Mouse (Mus musculus): ENCODE measurements around the gene Rtf1. TPM values are rescaled to one million over a fixed set of nuclear protein-coding genes. Genes with fewer than 3 reads are reported as not detected.

Gene Rtf1
- polyA plus RNA-seq, 1 experiment from 2014 or later: 53.3 TPM

GRCm38 (mm10) chr2:119675831-119676230 lies 963 bp downstream of the Rtf1 start:
- no peak overlapping the region for H3K27ac ChIP-seq (ENCODE audit: low read length)
- ATAC-seq: no peak
- H3K4me3 ChIP-seq (ENCODE audit: low read depth, low read length): peak overlapping the region; percentile 100

GRCm38 (mm10) chr2:119683706-119684105 lies 8.8 kb downstream of the Rtf1 start:
- no peak overlapping the region for H3K9ac ChIP-seq (ENCODE audit: low read depth, low read length)
- no peaks in the 10 kb centered on the region for H3K4me1 ChIP-seq (ENCODE audit: control insufficient read depth, insufficient read depth, low read length)
- no peak overlapping the region for H3K4me2 ChIP-seq (ENCODE audit: low read length)
- WGBS: 92% methylated on average over 2 of the region's 2 CpGs
- no peak for ATAC-seq
- no peak overlapping the region for H3K27ac ChIP-seq (ENCODE audit: low read length)
- no peak overlapping the region for H3K4me3 ChIP-seq (ENCODE audit: low read depth, low read length)
- H3K27me3 ChIP-seq (ENCODE audit: control insufficient read depth, insufficient read depth, low read depth, low read length): no peaks in the 10 kb centered on the region
- H3K9me3 ChIP-seq (replicated peaks; ENCODE audit: control insufficient read depth, low read length, poor library complexity, severe bottlenecking): no peaks in the 10 kb centered on the region
- H3K36me3 ChIP-seq (ENCODE audit: control insufficient read depth, insufficient read depth, low read length): no peaks in the 10 kb centered on the region

More at GRCm38 (mm10) chr2:119675831-119676230, 963 bp downstream of the Rtf1 start:
- WGBS: 5% methylated on average over 5 of the region's 5 CpGs
- peak overlapping the region; percentile 94 for H3K4me2 ChIP-seq (ENCODE audit: low read length)
- peak overlapping the region; percentile 99 for H3K9ac ChIP-seq (ENCODE audit: low read depth, low read length)
- peaks cover 27% of the 10 kb centered on the region for H3K4me1 ChIP-seq (ENCODE audit: control insufficient read depth, insufficient read depth, low read length)
- no peaks in the 10 kb centered on the region for H3K9me3 ChIP-seq (replicated peaks; ENCODE audit: control insufficient read depth, low read length, poor library complexity, severe bottlenecking)
- H3K27me3 ChIP-seq (ENCODE audit: control insufficient read depth, insufficient read depth, low read depth, low read length): no peaks in the 10 kb centered on the region
- no peaks in the 10 kb centered on the region for H3K36me3 ChIP-seq (ENCODE audit: control insufficient read depth, insufficient read depth, low read length)

- Histone ChIP-seq H3K4me1 (ENCODE audit: control insufficient read depth, insufficient read depth, low read length) (no peaks in the 10 kb centered on the region), H3K27me3 (ENCODE audit: control insufficient read depth, insufficient read depth, low read depth, low read length) (no peaks in the 10 kb centered on the region), H3K27ac (ENCODE audit: low read length) (no peak overlapping the region), H3K9me3 (replicated peaks; ENCODE audit: control insufficient read depth, low read length, poor library complexity, severe bottlenecking) (no peaks in the 10 kb centered on the region), H3K36me3 (ENCODE audit: control insufficient read depth, insufficient read depth, low read length) (peaks cover 5% of the 10 kb centered on the region; the same call in 1 of the 2 replicates), H3K4me3 (ENCODE audit: low read depth, low read length) (no peak overlapping the region), H3K9ac (ENCODE audit: low read depth, low read length) (no peak overlapping the region), H3K4me2 (ENCODE audit: low read length) (no peak overlapping the region)
- ATAC-seq: no peak
- 83% methylated on average over 9 of the region's 9 CpGs for WGBS
Measured at GRCm38 (mm10) chr2:119692003-119692701, 17.3 kb downstream of the Rtf1 start.

- no peaks in the 10 kb centered on the region for H3K4me1 ChIP-seq (ENCODE audit: control insufficient read depth, insufficient read depth, low read length)
- H3K27me3 ChIP-seq (ENCODE audit: control insufficient read depth, insufficient read depth, low read depth, low read length): no peaks in the 10 kb centered on the region
- 90% methylated on average over 2 of the region's 2 CpGs for WGBS
Measured at GRCm38 (mm10) chr2:119694826-119695225, 20.0 kb downstream of the Rtf1 start.

GRCm38 (mm10) chr2:119696111-119696510 lies 21.2 kb downstream of the Rtf1 start:
- H3K27me3 ChIP-seq (ENCODE audit: control insufficient read depth, insufficient read depth, low read depth, low read length): no peaks in the 10 kb centered on the region
- peaks cover 5% of the 10 kb centered on the region; the same call in 1 of the 2 replicates for H3K36me3 ChIP-seq (ENCODE audit: control insufficient read depth, insufficient read depth, low read length)
- no peak overlapping the region for H3K4me2 ChIP-seq (ENCODE audit: low read length)
- H3K4me3 ChIP-seq (ENCODE audit: low read depth, low read length): no peak overlapping the region
- no peak overlapping the region for H3K27ac ChIP-seq (ENCODE audit: low read length)
- WGBS: 86% methylated on average over 1 of the region's 1 CpGs
- H3K9ac ChIP-seq (ENCODE audit: low read depth, low read length): no peak overlapping the region
- ATAC-seq: no peak
- no peaks in the 10 kb centered on the region for H3K9me3 ChIP-seq (replicated peaks; ENCODE audit: control insufficient read depth, low read length, poor library complexity, severe bottlenecking)
- H3K4me1 ChIP-seq (ENCODE audit: control insufficient read depth, insufficient read depth, low read length): no peaks in the 10 kb centered on the region

More at GRCm38 (mm10) chr2:119694826-119695225, 20.0 kb downstream of the Rtf1 start:
- Histone ChIP-seq H3K9me3 (replicated peaks; ENCODE audit: control insufficient read depth, low read length, poor library complexity, severe bottlenecking) (no peaks in the 10 kb centered on the region), H3K4me2 (ENCODE audit: low read length) (no peak overlapping the region), H3K9ac (ENCODE audit: low read depth, low read length) (no peak overlapping the region), H3K4me3 (ENCODE audit: low read depth, low read length) (no peak overlapping the region), H3K36me3 (ENCODE audit: control insufficient read depth, insufficient read depth, low read length) (peaks cover 5% of the 10 kb centered on the region; the same call in 1 of the 2 replicates), H3K27ac (ENCODE audit: low read length) (no peak overlapping the region)
- no peak for ATAC-seq

GRCm38 (mm10) chr2:119698472-119698871 lies 23.6 kb downstream of the Rtf1 start:
- H3K36me3 ChIP-seq (ENCODE audit: control insufficient read depth, insufficient read depth, low read length): peaks cover 5% of the 10 kb centered on the region; the same call in 1 of the 2 replicates
- ATAC-seq: no peak
- 91% methylated on average over 2 of the region's 2 CpGs for WGBS

GRCm38 (mm10) chr2:119699962-119700361 lies 25.1 kb downstream of the Rtf1 start:
- 95% methylated on average over 3 of the region's 3 CpGs for WGBS
- Histone ChIP-seq H3K4me2 (ENCODE audit: low read length) (no peak overlapping the region), H3K36me3 (ENCODE audit: control insufficient read depth, insufficient read depth, low read length) (no peaks in the 10 kb centered on the region), H3K9me3 (replicated peaks; ENCODE audit: control insufficient read depth, low read length, poor library complexity, severe bottlenecking) (no peaks in the 10 kb centered on the region), H3K27ac (ENCODE audit: low read length) (no peak overlapping the region), H3K9ac (ENCODE audit: low read depth, low read length) (no peak overlapping the region), H3K4me1 (ENCODE audit: control insufficient read depth, insufficient read depth, low read length) (no peaks in the 10 kb centered on the region), H3K27me3 (ENCODE audit: control insufficient read depth, insufficient read depth, low read depth, low read length) (no peaks in the 10 kb centered on the region), H3K4me3 (ENCODE audit: low read depth, low read length) (no peak overlapping the region)
- ATAC-seq: no peak

More at GRCm38 (mm10) chr2:119698472-119698871, 23.6 kb downstream of the Rtf1 start:
- Histone ChIP-seq H3K4me3 (ENCODE audit: low read depth, low read length) (no peak overlapping the region), H3K9me3 (replicated peaks; ENCODE audit: control insufficient read depth, low read length, poor library complexity, severe bottlenecking) (no peaks in the 10 kb centered on the region), H3K9ac (ENCODE audit: low read depth, low read length) (no peak overlapping the region), H3K27ac (ENCODE audit: low read length) (no peak overlapping the region), H3K27me3 (ENCODE audit: control insufficient read depth, insufficient read depth, low read depth, low read length) (no peaks in the 10 kb centered on the region), H3K4me2 (ENCODE audit: low read length) (no peak overlapping the region), H3K4me1 (ENCODE audit: control insufficient read depth, insufficient read depth, low read length) (no peaks in the 10 kb centered on the region)

GRCm38 (mm10) chr2:119703171-119703570 lies 28.3 kb downstream of the Rtf1 start:
- Histone ChIP-seq H3K4me1 (ENCODE audit: control insufficient read depth, insufficient read depth, low read length) (no peaks in the 10 kb centered on the region), H3K9ac (ENCODE audit: low read depth, low read length) (no peak overlapping the region), H3K27me3 (ENCODE audit: control insufficient read depth, insufficient read depth, low read depth, low read length) (no peaks in the 10 kb centered on the region), H3K9me3 (replicated peaks; ENCODE audit: control insufficient read depth, low read length, poor library complexity, severe bottlenecking) (no peaks in the 10 kb centered on the region), H3K36me3 (ENCODE audit: control insufficient read depth, insufficient read depth, low read length) (peaks cover 10% of the 10 kb centered on the region; the same call in 1 of the 2 replicates), H3K4me2 (ENCODE audit: low read length) (no peak overlapping the region), H3K4me3 (ENCODE audit: low read depth, low read length) (no peak overlapping the region), H3K27ac (ENCODE audit: low read length) (no peak overlapping the region)
- 92% methylated on average over 2 of the region's 2 CpGs for WGBS
- no peak for ATAC-seq

GRCm38 (mm10) chr2:119707676-119708075 lies 32.8 kb downstream of the Rtf1 start:
- Histone ChIP-seq H3K9ac (ENCODE audit: low read depth, low read length) (no peak overlapping the region), H3K27ac (ENCODE audit: low read length) (no peak overlapping the region), H3K4me2 (ENCODE audit: low read length) (no peak overlapping the region), H3K4me1 (ENCODE audit: control insufficient read depth, insufficient read depth, low read length) (no peaks in the 10 kb centered on the region), H3K27me3 (ENCODE audit: control insufficient read depth, insufficient read depth, low read depth, low read length) (no peaks in the 10 kb centered on the region), H3K9me3 (replicated peaks; ENCODE audit: control insufficient read depth, low read length, poor library complexity, severe bottlenecking) (no peaks in the 10 kb centered on the region), H3K4me3 (ENCODE audit: low read depth, low read length) (no peak overlapping the region), H3K36me3 (ENCODE audit: control insufficient read depth, insufficient read depth, low read length) (peaks cover 12% of the 10 kb centered on the region; the same call in 1 of the 2 replicates)
- WGBS: 98% methylated on average over 3 of the region's 3 CpGs
- no peak for ATAC-seq
